Mouse (Mus musculus) mouse trophoblast stem cell (cell line): Measurements from ENCODE around the gene Id2.

ENCODE experiments used
- in situ Hi-C, 2 experiments: fragments of 300-500 bp; cut with MseI, MboI; formaldehyde crosslinking; loops; 2 replicates in 1 of 2; 3 replicates in 1 of 2; pipeline ENCODE4 v1.15.1; 2025

Gene Id2

DNA sequence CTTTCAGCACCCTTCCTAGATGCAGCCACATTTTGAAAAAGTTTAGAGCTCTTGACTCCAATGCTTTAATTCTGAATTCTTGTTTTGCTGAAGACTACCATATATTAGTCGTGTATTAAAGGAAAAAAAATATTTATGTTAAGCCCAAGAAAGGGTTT is at the start of gene Id2:
TSS of gene Id2 (minus strand) at position 89 of the 158 bp plus-strand sequence.
- in situ Hi-C loops = loop anchor here (25.0 kb wide), 1 partner anchor 965 kb away; no protein-coding TSS in a partner anchor

DNA sequence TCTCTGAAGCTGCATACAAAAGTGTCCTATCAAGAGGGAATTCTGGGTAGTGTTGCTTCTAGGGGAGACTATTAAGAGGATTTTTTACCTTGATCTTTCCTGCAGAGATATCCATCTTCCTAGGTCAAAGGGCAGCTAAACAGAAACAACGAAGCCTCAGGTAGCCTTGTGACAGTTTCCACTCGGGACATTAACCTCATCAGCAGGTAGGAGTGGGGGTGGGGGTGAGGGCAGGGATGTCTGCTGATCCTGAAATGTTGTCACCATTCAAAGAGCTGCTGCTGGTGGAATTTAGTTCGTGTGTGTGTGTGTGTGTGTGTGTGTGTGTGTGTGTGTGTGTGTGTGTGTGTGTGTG is 48.4 kb upstream of the Id2 start:
- in situ Hi-C loops = loop anchor here in 1 of 2 experiments (5.0 kb wide), 1 partner anchor 53 kb away; no protein-coding TSS in a partner anchor

DNA sequence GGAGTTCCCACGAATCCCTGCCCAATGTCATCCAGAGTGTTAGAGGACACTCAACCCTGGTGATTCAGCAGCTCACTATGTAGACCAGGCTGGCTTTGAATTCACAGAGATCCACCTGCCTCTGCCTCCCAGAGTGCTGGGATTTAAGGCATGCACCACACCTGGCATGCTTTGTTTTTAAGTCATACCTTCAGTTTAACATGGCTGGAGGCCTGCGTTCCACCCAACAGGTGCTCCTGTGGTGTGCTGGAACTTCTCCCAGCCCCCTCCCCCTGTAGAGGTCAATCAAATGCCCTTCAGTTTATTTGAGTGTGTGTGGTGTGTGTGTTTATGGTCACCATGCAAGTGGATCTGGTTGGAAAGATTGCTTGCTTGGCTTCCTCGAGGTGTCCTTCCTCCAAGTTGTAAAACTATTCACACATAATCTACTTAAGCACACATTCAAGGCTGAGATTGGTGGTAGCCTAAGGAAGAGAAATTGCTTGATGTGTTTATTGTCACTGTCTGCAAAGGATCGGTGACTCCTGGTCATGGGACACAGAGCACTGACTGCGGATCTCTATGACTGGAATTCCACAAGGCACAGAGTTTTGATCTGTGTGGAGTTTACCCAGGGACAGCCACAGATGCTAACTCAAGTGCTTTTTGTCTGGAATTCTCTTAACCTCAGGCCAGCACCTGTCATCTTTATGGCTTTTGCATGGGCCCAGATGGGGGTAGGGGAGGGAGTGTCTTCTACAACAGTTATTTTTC is 47.8 kb upstream of the Id2 start:
- in situ Hi-C loops = loop anchor here (5.0 kb wide), 2 partner anchors 37 to 52 kb away; no protein-coding TSS in a partner anchor

DNA sequence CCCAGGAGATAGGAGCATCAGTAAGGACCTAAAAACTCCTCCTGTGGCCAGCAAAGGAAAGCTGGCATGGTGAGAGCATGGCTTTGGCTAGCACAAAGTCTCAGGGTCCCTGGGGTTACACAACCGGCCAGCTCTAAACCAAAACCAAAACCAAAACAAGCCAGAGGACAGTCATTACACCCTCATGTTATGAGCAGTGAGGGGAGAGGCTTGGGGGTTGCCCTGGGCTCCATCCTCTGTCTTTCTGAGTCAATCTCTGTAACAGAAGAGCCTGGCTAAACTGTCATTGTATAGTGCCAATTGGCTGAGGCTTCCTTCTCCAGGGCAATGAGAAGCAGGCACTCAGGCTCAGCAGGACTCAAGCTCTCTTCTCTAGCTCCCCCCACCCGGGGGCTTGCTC is 46.6 kb upstream of the Id2 start:
- in situ Hi-C loops = loop anchor here in 1 of 2 experiments (5.0 kb wide), 1 partner anchor 36 kb away; no protein-coding TSS in a partner anchor

DNA sequence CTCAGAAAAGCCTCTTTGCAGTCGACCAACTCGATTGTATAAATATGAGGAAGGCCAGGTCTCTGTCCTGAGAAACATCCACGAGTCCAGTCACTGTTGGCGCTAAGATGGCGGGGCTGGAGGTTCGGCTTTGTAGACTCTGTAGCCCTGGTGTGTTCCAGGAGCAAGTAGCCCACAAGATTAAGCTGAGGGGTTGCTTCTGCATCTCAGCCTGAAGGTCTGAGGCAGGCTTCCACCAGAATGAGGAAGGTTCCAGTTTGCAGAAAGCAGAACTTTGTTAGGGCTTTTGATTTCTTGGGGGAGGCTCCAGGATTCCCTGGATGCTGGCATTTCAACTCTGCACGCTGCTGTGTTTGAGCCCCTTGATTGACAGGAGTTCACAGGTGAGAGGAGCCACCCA is 45.3 kb upstream of the Id2 start:
- in situ Hi-C loops = loop anchor here in 1 of 2 experiments (5.0 kb wide), 1 partner anchor 35 kb away; no protein-coding TSS in a partner anchor

DNA sequence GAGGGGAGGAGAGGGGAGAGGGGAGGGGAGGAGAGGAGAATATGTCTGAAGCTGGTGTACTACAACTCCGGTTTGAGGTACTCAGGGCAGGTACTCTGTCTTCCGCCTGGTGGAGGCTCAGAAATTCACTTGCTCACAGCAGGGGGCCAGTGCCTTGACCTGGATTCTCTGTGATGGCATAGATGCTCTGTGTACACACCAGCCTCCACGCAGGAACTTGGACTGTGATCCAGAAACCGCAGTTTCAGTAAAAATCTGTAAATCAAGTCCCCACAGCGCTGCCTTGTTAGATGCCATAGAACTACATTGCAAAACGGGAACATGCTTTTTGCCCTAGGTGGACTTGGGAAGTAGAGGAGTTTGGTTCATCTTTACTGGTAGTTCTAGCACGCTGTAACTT is 44.4 kb upstream of the Id2 start:
- in situ Hi-C loops = loop anchor here in 1 of 2 experiments (5.0 kb wide), 1 partner anchor 34 kb away; no protein-coding TSS in a partner anchor

DNA sequence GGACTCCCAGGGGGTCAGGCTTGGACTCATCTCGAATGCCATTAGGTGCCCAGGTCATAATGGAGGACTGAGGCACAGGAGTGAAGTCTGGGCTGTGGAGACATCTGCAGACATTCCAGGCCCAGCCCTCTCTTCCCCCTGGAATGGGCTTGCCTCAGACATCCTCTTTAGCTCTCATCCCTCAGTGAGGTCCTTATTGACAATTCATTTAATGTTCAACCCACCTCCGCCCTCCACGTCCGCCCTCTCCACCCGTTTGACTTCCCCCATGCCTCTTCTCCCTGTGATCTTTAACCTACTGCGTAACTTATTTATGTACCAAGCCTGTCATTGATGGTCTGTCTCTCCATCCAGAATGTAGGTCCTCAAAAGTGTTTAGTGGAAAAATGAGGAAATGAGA is 43.2 kb upstream of the Id2 start:
- in situ Hi-C loops = loop anchor here in 1 of 2 experiments (5.0 kb wide), 1 partner anchor 33 kb away; no protein-coding TSS in a partner anchor

DNA sequence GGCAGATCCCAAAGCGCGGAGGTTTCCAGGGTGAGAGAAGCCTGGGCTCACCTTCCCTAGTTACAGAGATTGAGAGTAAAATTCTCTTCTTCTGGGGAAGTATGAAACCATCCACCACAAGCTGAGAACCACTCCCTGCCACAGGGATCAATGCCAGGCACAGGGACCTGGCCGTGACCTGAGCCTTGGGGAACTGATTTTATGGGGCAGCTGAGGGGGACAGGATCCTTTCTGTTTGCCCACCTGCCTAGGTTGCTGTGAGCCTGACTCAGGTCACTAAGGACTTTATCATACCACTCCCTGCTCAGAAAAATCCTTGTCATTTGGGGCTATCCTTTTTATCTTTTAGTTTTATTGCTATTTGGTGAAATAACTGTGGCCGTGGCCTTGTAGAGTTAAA is 41.7 kb upstream of the Id2 start:
- in situ Hi-C loops = no loop called here

DNA sequence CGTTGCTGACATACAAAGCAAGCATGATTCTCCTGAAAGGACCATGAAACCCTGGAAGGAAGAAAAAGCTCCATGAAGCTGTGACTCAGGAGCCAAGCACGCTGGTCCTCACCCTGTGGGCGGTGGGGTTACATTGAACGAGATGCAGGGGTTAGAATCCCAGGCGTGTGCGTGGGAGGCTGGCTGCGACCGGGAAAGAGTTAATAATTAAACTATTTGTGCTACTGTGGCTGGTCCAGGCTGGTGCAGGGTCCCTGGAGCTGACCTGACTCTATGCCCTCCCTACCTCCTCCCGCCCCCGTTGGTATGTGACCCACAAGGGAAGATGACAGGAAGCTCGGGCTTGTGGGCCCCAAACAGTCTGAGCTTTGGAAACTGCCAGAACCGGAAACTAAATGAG is 35.1 kb upstream of the Id2 start:
- in situ Hi-C loops = no loop called here

DNA sequence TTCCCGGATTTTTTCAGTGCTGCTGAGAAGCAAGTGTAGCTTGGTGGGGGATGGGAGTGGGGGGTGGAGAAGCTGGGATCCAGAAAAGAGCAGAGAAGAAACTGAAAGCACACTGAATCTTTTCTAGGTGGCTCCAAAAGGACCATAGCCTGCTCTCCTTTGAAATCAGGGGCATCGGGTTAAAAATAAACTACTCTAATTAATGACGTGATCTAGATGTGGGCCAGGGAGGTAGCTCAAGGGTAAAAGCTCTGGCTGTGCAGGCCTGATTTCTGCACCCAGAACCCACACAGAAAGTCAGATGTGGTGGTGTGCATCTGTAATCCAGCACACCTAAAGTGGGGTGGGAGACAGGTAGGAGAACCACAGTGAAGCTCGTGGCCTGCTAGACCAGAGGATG is 30.7 kb upstream of the Id2 start:
- in situ Hi-C loops = no loop called here

DNA sequence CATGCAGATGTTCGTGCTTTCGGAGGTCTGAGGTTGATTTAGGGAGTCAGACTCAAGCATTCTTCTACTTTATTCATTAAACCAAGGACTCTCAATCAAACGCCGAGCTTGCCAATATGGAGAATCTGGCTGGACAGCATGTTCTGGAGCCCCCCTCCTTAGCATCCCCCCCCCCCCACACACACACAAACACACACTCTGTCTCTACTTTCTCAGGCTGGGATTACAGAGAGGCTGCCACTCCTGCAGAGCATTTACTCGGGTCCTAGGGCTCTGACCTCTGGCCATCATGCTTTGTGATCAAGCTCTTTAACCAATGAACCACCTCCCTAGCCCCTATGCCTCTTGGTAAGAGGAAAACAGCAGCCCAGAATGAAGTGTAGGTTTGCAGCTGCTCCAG is 29.3 kb upstream of the Id2 start:
- in situ Hi-C loops = no loop called here

DNA sequence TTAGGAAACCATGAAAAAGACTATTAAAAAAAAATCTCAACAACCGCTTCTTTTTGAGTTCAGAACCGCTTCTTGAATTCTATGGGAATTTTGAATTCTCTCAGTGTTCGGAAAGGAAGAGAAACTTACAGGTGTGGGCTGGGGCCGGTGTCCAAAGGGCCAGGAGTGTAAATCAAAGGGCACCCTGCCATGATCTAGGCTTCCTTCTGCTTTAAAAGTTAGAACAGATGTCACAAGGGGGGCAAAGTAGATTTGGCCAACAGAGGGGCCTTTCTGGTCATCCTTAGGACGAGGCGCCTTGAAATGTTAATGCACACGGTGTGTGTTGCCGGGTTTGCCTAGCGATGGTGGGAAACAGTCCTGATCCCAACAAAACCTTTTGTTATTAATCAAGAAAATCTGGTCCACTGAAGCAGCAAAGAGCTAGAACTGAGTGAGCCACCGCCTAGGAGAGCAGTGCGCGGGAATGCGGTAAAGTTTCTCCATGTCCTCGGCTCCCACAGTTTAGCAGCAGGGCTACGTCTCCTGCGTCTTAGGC is 28.4 kb upstream of the Id2 start:
- in situ Hi-C loops = no loop called here

DNA sequence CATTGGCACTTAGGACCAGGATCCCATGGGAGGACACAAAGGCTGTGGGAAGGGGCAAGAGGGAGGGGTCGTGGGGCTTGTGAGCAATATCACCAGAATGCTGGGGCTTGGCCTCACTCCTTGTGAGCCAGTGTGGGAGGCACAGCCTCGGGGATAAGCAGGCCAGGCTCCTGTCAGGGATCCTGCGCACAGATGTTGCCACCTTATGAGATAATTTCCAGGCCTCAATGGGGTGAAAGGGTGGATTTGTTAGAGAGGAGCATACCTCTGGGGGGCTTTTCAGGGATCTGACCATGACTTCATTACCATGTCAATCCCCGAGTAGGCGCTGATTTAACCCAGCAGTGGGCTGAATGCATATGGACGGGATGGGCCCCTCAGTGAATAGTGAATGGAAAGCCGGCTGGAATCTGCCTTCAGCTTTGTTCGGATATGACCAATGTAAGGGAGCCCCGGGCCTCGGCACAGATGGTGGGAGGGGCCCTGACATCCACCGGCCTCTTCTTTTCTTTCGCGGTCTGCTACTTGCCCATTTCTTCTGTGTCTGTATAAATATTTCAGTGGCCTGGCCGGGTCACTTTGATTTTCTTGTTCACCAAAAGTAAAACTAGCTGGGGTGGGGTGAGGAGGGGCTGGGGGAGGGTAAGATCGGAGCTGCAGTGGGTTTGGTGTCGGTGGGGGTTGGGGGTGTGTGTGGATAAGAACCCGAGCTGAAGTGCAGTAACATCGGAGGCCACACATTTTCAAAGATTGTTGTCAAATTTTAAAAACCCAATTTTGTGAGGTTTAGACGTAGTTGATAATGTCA is 27.7 kb upstream of the Id2 start:
- in situ Hi-C loops = no loop called here

DNA sequence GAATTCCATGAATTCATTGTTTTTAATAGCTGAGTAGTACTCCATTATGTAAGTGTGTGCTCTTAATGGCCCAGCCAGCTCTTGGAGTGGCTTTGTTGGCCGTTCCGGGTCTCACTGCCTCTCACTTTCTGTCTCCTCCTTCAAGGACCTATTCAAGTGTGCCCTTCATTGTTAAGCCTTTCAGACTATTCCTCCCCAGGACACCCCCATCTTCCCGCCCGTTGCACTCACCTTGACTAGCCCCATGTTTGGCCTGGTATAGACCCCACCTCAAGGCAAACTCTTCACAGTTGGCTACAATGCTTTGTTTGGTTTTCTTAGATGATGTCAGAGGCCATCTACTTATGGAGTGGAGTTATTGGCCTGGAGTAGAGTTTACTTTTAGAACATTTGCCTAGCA is 23.8 kb upstream of the Id2 start:
- in situ Hi-C loops = no loop called here

DNA sequence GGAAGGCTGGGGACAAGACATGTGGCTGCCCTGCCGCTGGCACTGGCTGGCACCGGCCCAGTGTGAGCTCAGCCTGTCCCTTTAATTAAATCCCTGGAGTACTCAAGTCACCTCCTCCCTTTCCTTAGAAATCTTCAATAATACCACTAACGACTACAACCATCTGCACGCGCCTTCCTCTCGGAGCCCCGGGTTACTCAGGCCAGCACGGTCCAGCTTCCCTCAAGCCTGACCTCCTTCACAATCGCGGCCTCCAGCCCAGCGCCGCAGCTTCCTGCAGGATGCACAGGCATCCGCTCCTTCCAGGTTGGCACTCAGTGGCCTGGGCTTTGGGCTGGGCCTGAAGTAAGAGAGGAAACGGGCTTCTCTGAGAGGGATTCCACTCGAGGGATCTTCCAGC is 22.3 kb upstream of the Id2 start:
- in situ Hi-C loops = no loop called here

DNA sequence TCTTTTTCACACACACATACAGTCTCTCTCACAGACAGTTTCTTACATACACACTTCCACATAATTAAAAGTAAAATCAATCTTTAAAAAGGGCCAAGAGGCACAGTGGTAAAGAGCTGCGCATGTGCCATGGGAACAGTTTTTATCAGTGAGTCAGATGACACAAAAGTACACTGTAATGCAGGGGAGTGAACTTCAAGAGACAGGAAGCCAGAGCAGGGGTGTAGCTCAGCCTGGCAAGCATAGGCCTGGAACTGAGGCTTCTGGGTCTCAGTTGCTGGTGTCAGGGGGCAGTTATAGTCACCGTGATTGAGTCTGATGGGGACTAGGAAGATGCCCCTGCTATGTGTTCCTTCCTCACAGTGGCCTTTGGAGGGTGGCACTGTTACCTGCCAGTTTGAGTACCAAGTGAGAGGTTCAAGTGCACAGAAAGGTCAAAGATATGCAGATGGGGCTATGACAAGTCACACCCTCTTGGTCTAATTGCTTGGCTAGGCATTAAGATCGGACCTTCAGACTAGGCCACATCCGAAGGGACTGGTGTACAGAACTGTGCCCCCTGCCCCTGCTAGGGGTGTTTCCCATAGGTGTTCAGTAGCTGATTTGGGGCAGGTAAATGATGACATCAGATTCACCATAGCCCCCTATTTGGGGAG is 21.0 kb upstream of the Id2 start:
- in situ Hi-C loops = no loop called here

DNA sequence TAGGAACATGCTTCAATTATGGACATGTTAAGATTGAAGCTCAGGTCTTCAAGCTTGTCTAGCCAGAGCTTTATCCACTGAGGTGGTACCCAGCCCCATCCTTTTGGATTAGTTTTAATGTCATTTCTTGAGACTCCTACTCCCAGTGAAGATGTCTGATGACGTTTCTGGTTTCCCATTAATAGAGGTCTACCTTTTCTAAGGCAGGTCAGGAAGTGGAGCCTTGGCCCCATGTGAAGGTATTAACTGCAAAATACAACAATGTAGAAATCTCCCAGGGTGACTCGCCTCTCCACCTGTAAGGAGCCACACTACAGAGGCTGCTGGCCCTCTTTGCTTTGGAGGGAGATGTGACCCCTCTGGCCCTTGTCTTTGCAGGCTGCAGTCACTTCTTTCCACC is 19.2 kb upstream of the Id2 start:
- in situ Hi-C loops = no loop called here

DNA sequence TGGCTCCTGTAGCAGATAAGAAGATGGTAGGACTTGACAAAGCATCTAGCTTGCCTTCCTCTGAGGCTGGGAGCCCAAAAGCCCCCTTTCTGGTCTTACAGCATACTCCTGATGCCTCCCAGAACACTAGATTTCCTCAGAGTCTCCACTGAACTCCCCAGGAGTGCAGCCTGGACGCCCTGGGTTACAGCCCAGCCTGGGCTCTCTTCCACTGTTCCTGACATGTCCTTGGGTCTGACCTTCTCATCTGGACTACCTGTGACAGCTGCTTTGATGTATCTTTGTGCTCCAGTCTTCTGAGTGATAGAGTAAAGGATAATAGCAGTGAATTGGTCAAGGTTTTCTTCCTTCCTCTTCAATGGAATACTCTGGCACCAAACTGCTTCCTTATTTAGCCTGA is 17.5 kb upstream of the Id2 start:
- in situ Hi-C loops = no loop called here

DNA sequence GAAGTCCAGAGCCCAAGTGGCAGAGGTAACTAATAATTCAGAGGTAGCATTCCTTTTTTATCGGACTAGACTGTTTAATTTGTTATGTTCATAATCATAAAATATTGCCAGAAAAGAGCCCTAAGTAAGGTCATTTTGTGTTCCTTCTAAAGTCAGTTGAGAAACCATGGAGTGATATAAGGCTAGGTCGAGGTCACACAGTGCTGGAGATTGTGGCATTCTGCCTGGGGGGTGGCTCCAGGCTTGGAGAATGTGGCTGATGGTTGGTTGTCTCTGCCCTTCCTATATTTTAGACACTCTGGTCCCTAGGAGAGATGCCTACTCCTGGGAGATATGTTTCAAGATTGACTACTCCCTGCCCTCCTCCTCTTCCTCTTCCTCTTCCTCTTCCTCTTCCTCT is 16.4 kb upstream of the Id2 start:
- in situ Hi-C loops = no loop called here

DNA sequence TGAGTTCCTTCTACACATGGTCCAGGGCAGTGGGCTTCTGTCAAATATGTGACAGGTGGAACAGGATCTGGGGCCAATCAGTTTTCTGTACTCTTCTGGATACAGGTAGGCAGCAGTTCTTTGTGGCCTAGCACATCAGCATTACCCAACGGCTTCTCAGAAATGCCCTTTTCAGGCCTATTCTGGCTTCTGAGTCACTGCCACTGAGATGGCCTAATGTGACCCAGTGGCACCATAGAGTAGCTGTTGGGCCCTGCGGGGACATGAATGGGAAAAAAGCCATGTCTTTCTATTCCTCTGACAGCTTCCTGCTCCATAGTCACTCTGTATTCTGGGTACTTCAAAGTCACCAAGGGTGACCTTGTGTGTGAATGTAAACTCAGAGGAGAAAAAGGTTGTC is 15.9 kb upstream of the Id2 start:
- in situ Hi-C loops = no loop called here

DNA sequence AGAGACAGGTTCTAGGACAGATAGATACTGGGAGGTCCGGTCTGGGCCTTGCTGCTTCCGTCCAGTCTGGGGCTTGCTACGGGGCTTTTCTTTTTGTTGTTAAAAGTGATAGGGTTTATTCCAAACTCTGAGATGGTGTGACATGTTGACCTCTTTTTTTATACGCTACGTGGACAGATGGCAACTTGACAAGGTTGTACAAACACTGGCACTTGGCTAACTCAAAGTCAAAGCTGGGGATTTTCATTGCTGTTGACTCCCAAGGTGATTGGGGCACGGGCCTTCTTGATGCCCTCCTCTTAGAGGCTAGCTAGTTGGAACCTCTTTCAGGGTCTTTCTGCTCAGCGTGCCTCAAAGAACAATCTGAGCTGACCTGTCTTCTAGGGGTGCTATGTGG is 13.7 kb upstream of the Id2 start:
- in situ Hi-C loops = no loop called here

DNA sequence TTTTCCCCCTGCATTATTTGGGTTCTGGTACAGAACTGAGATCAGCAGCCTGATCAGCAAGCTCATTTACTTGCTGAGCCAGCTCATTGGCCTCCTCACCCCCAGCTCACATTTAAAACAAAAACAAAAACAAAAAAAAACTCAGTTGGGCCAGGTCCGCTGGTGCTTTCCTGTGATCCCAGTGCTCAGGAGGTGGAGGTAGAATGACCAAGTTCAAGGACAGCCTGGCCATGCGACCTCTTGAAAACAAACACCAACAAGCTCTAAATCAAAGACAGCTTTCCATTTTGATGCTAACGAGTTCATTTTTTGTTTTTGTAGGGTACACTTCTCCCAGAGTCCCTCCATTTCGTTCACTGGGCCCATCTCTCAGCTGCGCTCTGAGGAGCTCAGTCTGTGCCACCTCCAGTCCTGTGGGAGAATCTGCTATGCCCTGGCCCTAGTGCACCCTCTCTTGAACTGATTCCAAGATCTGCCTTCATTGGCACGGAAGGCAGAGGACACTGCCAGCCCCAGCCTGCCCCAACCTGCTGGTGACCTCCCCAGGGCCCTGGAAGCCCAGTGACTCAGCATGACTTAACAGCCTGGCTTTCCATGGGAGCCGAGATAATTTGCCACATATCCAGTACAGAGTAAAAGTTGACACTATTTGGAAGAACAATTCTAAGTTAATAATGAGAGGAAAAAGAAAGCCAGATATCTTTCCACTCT is 13.2 kb upstream of the Id2 start:
- in situ Hi-C loops = loop anchor here in 1 of 2 experiments (5.0 kb wide), 1 partner anchor 32 kb away; no protein-coding TSS in a partner anchor
